Comparison of ENCODE assay signal across 8 mouse cellular contexts in genomic region chr16:30510504-30511451, GRCm38 (mm10). TPM values are rescaled to one million over a fixed set of nuclear protein-coding genes. Genes with fewer than 3 reads are reported as not detected.
DNase-seq lines count a peak whose midpoint lies in the region; ATAC-seq and TF ChIP-seq lines count a peak whose summit lies in the region.

No protein-coding gene starts in this region.

- 0 out of 2 replicates have a peak, but pooled peaks cover 6% of the 10 kb centered on the region for H3K36me3 ChIP-seq in hindbrain, postnatal 0 days (ENCODE audit: insufficient read depth, low read length)

- no peaks in the 10 kb centered on the region for H3K9me3 ChIP-seq in hindbrain, postnatal 0 days (ENCODE audit: low read length)

- intact Hi-C loops in gastrocnemius, adult 2 months (cut with DNase I), result no loop called here
- intact Hi-C loops in left cerebral cortex, adult 2 months (cut with DNase I), result loop anchor here (2.0 kb wide), 1 partner anchor 122 kb away; no protein-coding TSS in a partner anchor

- no peaks in the 10 kb centered on the region for H3K27me3 ChIP-seq in hindbrain, postnatal 0 days (ENCODE audit: insufficient read depth, low read length)

- peak overlapping the region; percentile 94 for H3K27ac ChIP-seq in gastrocnemius, adult 2 months
- peak overlapping the region; percentile 95 for H3K27ac ChIP-seq in hindbrain, postnatal 0 days
- H3K27ac ChIP-seq in left cerebral cortex, adult 2 months, result peak overlapping the region; percentile 99

- no peak for TF ChIP-seq CTCF in gastrocnemius, adult 2 months (IDR thresholded peaks at IDR 0.05)
- TF ChIP-seq CTCF in hindbrain, postnatal 0 days (IDR thresholded peaks at IDR 0.05; ENCODE audit: low read depth), result no peak
- TF ChIP-seq CTCF in left cerebral cortex, adult 2 months (IDR thresholded peaks at IDR 0.05), result no peak

- peak overlapping the region; percentile 81 for H3K9ac ChIP-seq in hindbrain, postnatal 0 days (replicated peaks; ENCODE audit: low read length)

- peak overlapping the region; percentile 77 for H3K4me3 ChIP-seq in gastrocnemius, adult 2 months
- H3K4me3 ChIP-seq in hindbrain, postnatal 0 days (ENCODE audit: low read length), result peak overlapping the region; percentile 61
- H3K4me3 ChIP-seq in left cerebral cortex, adult 2 months, result peak overlapping the region; percentile 70

- ATAC-seq in hindbrain, postnatal 0 days, result peak; percentile 91
- ATAC-seq in megakaryocyte, adult 5-6 weeks (ENCODE audit: poor library complexity, severe bottlenecking), result peak; percentile 90

- peak; percentile 89 for DNase-seq in ZHBTc4 (ENCODE audit: low read depth, low spot score)
- DNase-seq in cerebellum, postnatal 4 days (ENCODE audit: low spot score in 2 of 2), result peak; percentile 82 to 87
- DNase-seq in gastrocnemius, adult 2 months, result peak; percentile 92
- DNase-seq in hindbrain, postnatal 0 days (ENCODE audit: low spot score), result peak; percentile 92
- DNase-seq in left cerebral cortex, adult 2 months (ENCODE audit: extremely low spot score in 1 of 2, low spot score in 2 of 2), result peak; percentile 85 to 86
- DNase-seq in right cerebral cortex, adult 2 months (ENCODE audit: low spot score in 2 of 2), result peak; percentile 84
- DNase-seq in urinary bladder, postnatal 10 days (ENCODE audit: low spot score), result peak; percentile 65

- peaks cover 15% of the 10 kb centered on the region for H3K4me1 ChIP-seq in hindbrain, postnatal 0 days (ENCODE audit: insufficient read depth, low read length)

- peak overlapping the region; percentile 74 for H3K4me2 ChIP-seq in hindbrain, postnatal 0 days (ENCODE audit: low read depth, low read length)

- 2% methylated on average over 44 of the region's 44 CpGs for WGBS in hindbrain, postnatal 0 days

RNA-seq across cellular contexts. Expression of gene Tmem44, which starts 39.9 kb away (rescaled TPM):
- total RNA-seq in gastrocnemius, adult 2 months (2021), result 1 to 10 TPM; 1.7 to 2.1 TPM
- 83.9 and 92.9 TPM in 2 replicates for total RNA-seq in hindbrain, postnatal 0 days (2014; rRNA removed)
- polyA plus RNA-seq in hindbrain, postnatal 0 days (2015; fragmentation: Nextera tagmentation; extraction: Ambion mirVana), result 41.8 and 44.6 TPM in 2 replicates
- total RNA-seq in left cerebral cortex, adult 2 months (2021), result 10 to 100 TPM; 69.9 to 74.0 TPM
- total RNA-seq in megakaryocyte, adult 5-6 weeks (2015), result not detected in 2 replicates
- total RNA-seq in megakaryocyte, adult 5-6 weeks (2017), result 0.04 TPM in 2 replicates

Comparison
In these comparisons a context has a peak if more than half of its experiments do, and no peak if none do; other contexts are left out.
1. Peak in every context shown above with its lines: DNase-seq, ATAC-seq, H3K4me3 ChIP-seq and H3K27ac ChIP-seq.
2. RNA of gene Tmem44, which starts 39.9 kb away (total RNA-seq): 83.9 to 92.9 TPM in hindbrain, postnatal 0 days and 69.9 to 74.0 TPM in left cerebral cortex, adult 2 months; 1.7 to 2.1 TPM in gastrocnemius, adult 2 months and 0.04 TPM in megakaryocyte, adult 5-6 weeks; every median in the first group is over 10 times any median in the second.